Mouse (Mus musculus): Measurements from ENCODE around the gene Prrx1.

The Prrx1 gene

GRCm38 (mm10) chr1:163311006-163311836, 2.3 kb downstream of the Prrx1 start:
- DNase-seq, result no peak

GRCm38 (mm10) chr1:163310023-163310754, 3.3 kb downstream of the Prrx1 start:
- no peak for DNase-seq

- no peak for DNase-seq
These were observed 4.0 kb downstream of the Prrx1 start for GRCm38 (mm10) chr1:163309466-163309865.

- DNase-seq, result no peak
These were observed 4.9 kb downstream of the Prrx1 start for GRCm38 (mm10) chr1:163308631-163309030.

- no peak for DNase-seq
These were observed 5.8 kb downstream of the Prrx1 start for GRCm38 (mm10) chr1:163307706-163308105.

GRCm38 (mm10) chr1:163305956-163306355, 7.6 kb downstream of the Prrx1 start:
- no peak for DNase-seq

GRCm38 (mm10) chr1:163304837-163305236, 8.7 kb downstream of the Prrx1 start:
- no peak for DNase-seq

GRCm38 (mm10) chr1:163302292-163302691, 11.2 kb downstream of the Prrx1 start:
- no peak for DNase-seq

- no peak for DNase-seq
These were observed 20.4 kb downstream of the Prrx1 start for GRCm38 (mm10) chr1:163293152-163293551.

GRCm38 (mm10) chr1:163291925-163292324, 21.6 kb downstream of the Prrx1 start:
- DNase-seq, result no peak

- DNase-seq, result no peak
These were observed 24.4 kb downstream of the Prrx1 start for GRCm38 (mm10) chr1:163289131-163289530.

GRCm38 (mm10) chr1:163285539-163285938, 28.0 kb downstream of the Prrx1 start:
- no peak for DNase-seq

- no peak for DNase-seq
These were observed 28.4 kb downstream of the Prrx1 start for GRCm38 (mm10) chr1:163285136-163285535.

GRCm38 (mm10) chr1:163283980-163284635, 29.4 kb downstream of the Prrx1 start:
- DNase-seq, result no peak

- DNase-seq, result peak; percentile 39
These were observed 31.9 kb downstream of the Prrx1 start for GRCm38 (mm10) chr1:163281450-163282198.

- no peak for DNase-seq
These were observed 32.7 kb downstream of the Prrx1 start for GRCm38 (mm10) chr1:163280842-163281122.

GRCm38 (mm10) chr1:163280097-163280841, 33.2 kb downstream of the Prrx1 start:
- DNase-seq, result no peak

GRCm38 (mm10) chr1:163277069-163277468, 36.4 kb downstream of the Prrx1 start:
- DNase-seq, result peak; percentile 15

- no peak for DNase-seq
These were observed 38.6 kb downstream of the Prrx1 start for GRCm38 (mm10) chr1:163274919-163275318.

GRCm38 (mm10) chr1:163273132-163273531, 40.4 kb downstream of the Prrx1 start:
- no peak for DNase-seq

- DNase-seq, result no peak
These were observed 46.5 kb downstream of the Prrx1 start for GRCm38 (mm10) chr1:163266853-163267538.

- peak; percentile 13 for DNase-seq
These were observed 56.2 kb downstream of the Prrx1 start for GRCm38 (mm10) chr1:163257298-163257697.
